Mouse (Mus musculus) 416B (cell line): ENCODE data around the gene Gm6401.
"Not testable (repeated sequence)": the region's sequence is repeated elsewhere in the genome, so short reads cannot be mapped to it uniquely, and the experiment has no call there.

Experiments used
- DNase-seq: peaks from one replicate; pipeline ENCODE4 v3.0.0; 2011; ENCODE audit warnings: low read depth

Gene Gm6401

GRCm38 (mm10) chr14:41967827-41968226, at the start of gene Gm6401:
TSS of gene Gm6401 (minus strand) at chr14:41967927.
- DNase-seq, result not testable (repeated sequence)

- not testable (repeated sequence) for DNase-seq
Measured at GRCm38 (mm10) chr14:41983225-41983624, 15.5 kb upstream of the Gm6401 start, which contains the start of gene Gm3543. TSS of gene Gm3543 (minus strand) at chr14:41983325.

DNA sequence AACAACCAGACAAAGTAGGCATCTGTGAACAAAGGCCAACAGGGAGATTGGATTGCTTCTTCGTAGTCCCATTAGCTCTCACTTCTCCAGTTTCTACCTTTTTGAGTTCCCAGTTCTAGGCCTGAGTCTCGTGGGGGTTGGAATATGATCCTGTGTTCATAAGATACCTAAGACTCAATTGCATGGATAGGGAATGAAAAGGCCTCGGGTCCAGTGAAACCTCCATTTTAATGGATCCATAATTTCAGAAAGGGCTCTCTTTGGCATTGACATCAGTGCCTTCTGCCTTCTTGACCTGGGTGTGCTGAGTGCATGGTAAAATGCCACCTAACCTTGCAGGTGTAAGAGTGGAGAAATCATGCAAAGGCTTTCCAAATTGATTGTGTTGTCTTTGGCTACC, 869 bp upstream of the Gm6401 start:
- not testable (repeated sequence) for DNase-seq

DNA sequence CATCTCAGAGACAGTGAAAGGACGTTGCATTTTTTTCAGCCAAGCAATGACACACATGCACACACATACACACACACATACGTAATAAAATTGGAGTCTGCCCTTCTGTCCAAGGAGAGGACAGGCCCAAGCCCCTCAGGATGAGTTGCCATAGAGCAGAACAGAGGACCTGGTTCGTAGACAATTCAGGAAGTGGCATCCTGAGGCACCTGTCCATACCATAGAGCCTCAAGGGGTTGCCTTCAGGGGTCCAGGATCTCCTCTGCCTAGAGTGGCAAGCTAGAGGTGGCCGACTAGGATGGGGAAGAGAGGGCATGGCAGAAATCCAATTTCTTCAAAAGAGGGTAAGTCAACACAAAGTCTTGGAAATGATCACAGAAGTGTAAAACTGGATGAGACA, 3.6 kb downstream of the Gm6401 start:
- not testable (repeated sequence) for DNase-seq

- DNase-seq, result not testable (repeated sequence)
Measured at GRCm38 (mm10) chr14:41943695-41944094, 24.0 kb downstream of the Gm6401 start, which contains the start of gene 1700024B05Rik. TSS of gene 1700024B05Rik (plus strand) at chr14:41943995.

GRCm38 (mm10) chr14:41924649-41925048, 43.1 kb downstream of the Gm6401 start, which contains the start of gene 1700049E17Rik1:
TSS of gene 1700049E17Rik1 (plus strand) at chr14:41924949.
- not testable (repeated sequence) for DNase-seq
